Mouse (Mus musculus): ENCODE results near the gene Trim10. TPM values are rescaled to one million over a fixed set of nuclear protein-coding genes. Genes with fewer than 3 reads are reported as not detected.

Gene Trim10
- polyA plus RNA-seq, 1 experiment from 2014 or later = 7.1 TPM

DNA sequence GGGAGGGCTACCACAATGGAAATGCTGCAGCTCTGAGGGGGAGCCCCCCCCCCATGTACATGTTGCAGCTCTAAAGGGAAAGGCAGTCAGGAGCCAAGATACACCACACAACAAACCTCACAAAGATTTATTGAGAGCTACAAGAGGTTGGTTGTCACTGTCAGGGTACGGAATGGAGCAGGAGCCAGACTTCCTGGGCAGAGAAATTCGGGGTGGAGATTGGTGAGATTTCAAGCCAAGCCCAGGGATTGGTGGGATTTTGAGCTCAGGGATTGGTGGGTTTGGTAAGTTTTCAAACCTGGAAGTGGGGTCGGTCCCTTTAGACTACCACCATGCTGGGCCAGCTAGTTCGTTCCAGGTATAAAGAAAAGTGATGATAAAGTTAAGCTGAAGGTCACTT is 54.1 kb downstream of the Trim10 start:
- 75% methylated on average over 4 of the region's 4 CpGs for WGBS
- H3K4me1 ChIP-seq = no peaks in the 10 kb centered on the region
- H3K4me2 ChIP-seq = no peak overlapping the region
- no peak for ATAC-seq (ENCODE audit: low FRiP score)
- no peak overlapping the region for H3K4me3 ChIP-seq (replicated peaks)
- 0 out of 2 replicates have a peak, but pooled peaks cover 7% of the 10 kb centered on the region for H3K27me3 ChIP-seq
- no peak overlapping the region for H3K9ac ChIP-seq
- no peak overlapping the region for H3K27ac ChIP-seq
- H3K9me3 ChIP-seq = no peaks in the 10 kb centered on the region
- H3K36me3 ChIP-seq (replicated peaks) = no peaks in the 10 kb centered on the region

Other genes with a start within 250 kb of the Trim10 start
- not detected in 2 replicates for gene H2-M9, start 226.9 kb upstream of the Trim10 start, polyA plus RNA-seq (2016; fragmentation: Nextera tagmentation; extraction: Ambion mirVana)
- gene H2-M1, start 197.4 kb upstream of the Trim10 start, polyA plus RNA-seq (2016; fragmentation: Nextera tagmentation; extraction: Ambion mirVana) = not detected in 2 replicates
- gene H2-M10.5, start 96.7 kb upstream of the Trim10 start, polyA plus RNA-seq (2016; fragmentation: Nextera tagmentation; extraction: Ambion mirVana) = not detected in 2 replicates
- not detected in 2 replicates for gene H2-M10.6, start 57.4 kb upstream of the Trim10 start, polyA plus RNA-seq (2016; fragmentation: Nextera tagmentation; extraction: Ambion mirVana)
- gene Trim26, start 32.4 kb upstream of the Trim10 start, polyA plus RNA-seq (2016; fragmentation: Nextera tagmentation; extraction: Ambion mirVana) = 38.7 and 44.0 TPM in 2 replicates
- 0.14 and 0.24 TPM in 2 replicates for gene Trim15, start 2.4 kb upstream of the Trim10 start, polyA plus RNA-seq (2016; fragmentation: Nextera tagmentation; extraction: Ambion mirVana)
- not detected in 2 replicates for gene Trim40, start 20.5 kb downstream of the Trim10 start, polyA plus RNA-seq (2016; fragmentation: Nextera tagmentation; extraction: Ambion mirVana)
- gene Trim31, start 28.5 kb downstream of the Trim10 start, polyA plus RNA-seq (2016; fragmentation: Nextera tagmentation; extraction: Ambion mirVana) = not detected in 2 replicates
- gene Rnf39, start 73.3 kb downstream of the Trim10 start, polyA plus RNA-seq (2016; fragmentation: Nextera tagmentation; extraction: Ambion mirVana) = 0.47 TPM in 1 of 2 replicates, not detected in the other
- gene Ppp1r11, start 82.2 kb downstream of the Trim10 start, polyA plus RNA-seq (2016; fragmentation: Nextera tagmentation; extraction: Ambion mirVana) = 136 and 146 TPM in 2 replicates
- gene Znrd1, start 89.0 kb downstream of the Trim10 start, polyA plus RNA-seq (2016; fragmentation: Nextera tagmentation; extraction: Ambion mirVana) = 79.5 and 86.7 TPM in 2 replicates
- 7.1 and 7.7 TPM in 2 replicates for gene Znrd1as, start 89.0 kb downstream of the Trim10 start, polyA plus RNA-seq (2016; fragmentation: Nextera tagmentation; extraction: Ambion mirVana)
- gene 2410137M14Rik, start 111.7 kb downstream of the Trim10 start, polyA plus RNA-seq (2016; fragmentation: Nextera tagmentation; extraction: Ambion mirVana) = not detected in 2 replicates
- 1.3 and 1.6 TPM in 2 replicates for gene H2-M5, start 120.0 kb downstream of the Trim10 start, polyA plus RNA-seq (2016; fragmentation: Nextera tagmentation; extraction: Ambion mirVana)
- gene Zfp57, start 131.6 kb downstream of the Trim10 start, polyA plus RNA-seq (2016; fragmentation: Nextera tagmentation; extraction: Ambion mirVana) = 193 and 197 TPM in 2 replicates
- 1.1 and 1.2 TPM in 2 replicates for gene Mog, start 153.8 kb downstream of the Trim10 start, polyA plus RNA-seq (2016; fragmentation: Nextera tagmentation; extraction: Ambion mirVana)
- gene Gabbr1, start 176.4 kb downstream of the Trim10 start, polyA plus RNA-seq (2016; fragmentation: Nextera tagmentation; extraction: Ambion mirVana) = 31.7 and 32.6 TPM in 2 replicates
- gene Olfr90, start 218.9 kb downstream of the Trim10 start, polyA plus RNA-seq (2016; fragmentation: Nextera tagmentation; extraction: Ambion mirVana) = 0.06 and 0.15 TPM in 2 replicates
- gene Olfr91, start 228.7 kb downstream of the Trim10 start, polyA plus RNA-seq (2016; fragmentation: Nextera tagmentation; extraction: Ambion mirVana) = not detected in 2 replicates

All from forebrain, embryonic 12.5 days (tissue).